Mouse (Mus musculus): ENCODE measurements around the gene Kcnc3.

- no peak for TF ChIP-seq CTCF (IDR thresholded peaks at IDR 0.05; ENCODE audit: low read depth, low read length)
- TF ChIP-seq POLR2A (IDR thresholded peaks at IDR 0.05; ENCODE audit: extremely low read depth, insufficient read depth, low read length): no peak
These were observed 26.6 kb downstream of the Kcnc3 start for GRCm38 (mm10) chr7:44617059-44617458.
